Mouse (Mus musculus): ENCODE data around the gene Bcl11a.

- TF ChIP-seq POLR2A (IDR thresholded peaks at IDR 0.05; ENCODE audit: low read depth, low read length) (no peak), CTCF (conservative IDR thresholded peaks at IDR 0.05; ENCODE audit: insufficient read depth, insufficient read length, low read depth, low read length) (no peak)
Observed at GRCm38 (mm10) chr11:24097026-24097425, 19.2 kb downstream of the Bcl11a start.

All from kidney, adult 2 months (tissue).